Mouse (Mus musculus): ENCODE data around the gene Pla2g4e. TPM values are rescaled to one million over a fixed set of nuclear protein-coding genes. Genes with fewer than 3 reads are reported as not detected.

Gene Pla2g4e
- polyA plus RNA-seq, 1 experiment from 2014 or later = 4.8 TPM

DNA sequence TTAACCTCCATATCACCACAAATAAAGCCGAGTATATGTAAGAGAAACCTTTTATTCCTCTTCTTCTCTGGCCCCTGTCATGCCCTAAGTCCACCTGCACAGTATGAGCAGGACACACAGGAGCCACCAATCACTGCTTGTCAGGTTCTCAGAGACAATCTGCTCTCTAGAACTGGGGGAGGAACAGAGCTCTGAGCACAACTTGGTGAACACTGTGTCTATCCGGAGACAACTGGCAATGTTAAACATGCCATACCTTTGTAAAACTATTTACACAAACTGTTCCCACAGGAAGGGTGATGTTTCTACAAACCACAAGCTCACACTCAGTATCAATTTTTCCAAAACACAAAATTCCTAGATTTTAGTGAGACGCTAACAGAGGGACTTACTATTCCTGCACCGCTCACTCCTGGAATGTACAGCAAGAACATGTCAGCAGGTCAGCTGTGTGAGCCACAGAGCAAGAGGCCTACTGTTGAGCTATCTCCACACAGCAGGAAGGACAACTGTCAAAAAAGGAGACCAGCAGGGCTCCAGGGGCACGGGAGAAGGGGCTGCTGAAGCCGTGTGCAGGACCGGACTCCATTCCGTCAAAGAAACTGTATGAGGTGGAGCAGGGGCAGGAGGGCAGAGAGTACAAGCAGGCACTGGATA is 115.8 kb downstream of the Pla2g4e start:
- WGBS = 68% methylated on average over 8 of the region's 8 CpGs
- Histone ChIP-seq H3K9me3 (no peaks in the 10 kb centered on the region), H3K27me3 (no peaks in the 10 kb centered on the region), H3K4me2 (no peak overlapping the region), H3K9ac (no peak overlapping the region), H3K27ac (replicated peaks) (no peak overlapping the region; the same call in 1 of the 2 replicates), H3K4me3 (no peak overlapping the region), H3K36me3 (no peaks in the 10 kb centered on the region), H3K4me1 (replicated peaks) (no peaks in the 10 kb centered on the region)
- no peak for ATAC-seq (ENCODE audit: low FRiP score, low read depth)

DNA sequence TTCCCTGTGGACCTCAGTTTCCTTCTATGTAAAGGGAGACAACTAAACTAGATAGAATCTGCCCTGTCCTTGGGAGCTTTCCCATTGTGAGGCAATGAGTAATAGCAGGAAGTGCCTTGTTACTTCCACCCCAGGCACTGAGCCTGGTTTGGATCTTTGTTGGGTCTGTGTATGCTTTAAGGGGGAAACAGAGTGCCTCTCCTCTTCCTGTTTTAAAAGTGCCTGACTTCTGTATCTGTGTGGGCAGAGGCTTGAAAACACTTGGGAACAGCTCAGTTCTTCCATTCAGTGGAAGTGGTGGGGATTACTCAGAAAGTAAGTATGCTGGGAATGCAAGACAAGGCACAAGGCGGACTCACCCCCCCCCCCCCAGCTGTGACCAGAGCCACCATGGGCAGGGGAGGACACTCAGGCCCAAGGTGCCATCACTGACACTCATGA is 116.5 kb downstream of the Pla2g4e start:
- no peak overlapping the region for H3K9ac ChIP-seq
- H3K9me3 ChIP-seq = no peaks in the 10 kb centered on the region
- no peak overlapping the region for H3K4me2 ChIP-seq
- H3K4me3 ChIP-seq = no peak overlapping the region
- 62% methylated on average over 1 of the region's 1 CpGs for WGBS
- no peaks in the 10 kb centered on the region for H3K27me3 ChIP-seq
- ATAC-seq (ENCODE audit: low FRiP score, low read depth) = no peak
- H3K27ac ChIP-seq (replicated peaks) = no peak overlapping the region; the same call in 1 of the 2 replicates
- H3K36me3 ChIP-seq = no peaks in the 10 kb centered on the region
- no peaks in the 10 kb centered on the region for H3K4me1 ChIP-seq (replicated peaks)

DNA sequence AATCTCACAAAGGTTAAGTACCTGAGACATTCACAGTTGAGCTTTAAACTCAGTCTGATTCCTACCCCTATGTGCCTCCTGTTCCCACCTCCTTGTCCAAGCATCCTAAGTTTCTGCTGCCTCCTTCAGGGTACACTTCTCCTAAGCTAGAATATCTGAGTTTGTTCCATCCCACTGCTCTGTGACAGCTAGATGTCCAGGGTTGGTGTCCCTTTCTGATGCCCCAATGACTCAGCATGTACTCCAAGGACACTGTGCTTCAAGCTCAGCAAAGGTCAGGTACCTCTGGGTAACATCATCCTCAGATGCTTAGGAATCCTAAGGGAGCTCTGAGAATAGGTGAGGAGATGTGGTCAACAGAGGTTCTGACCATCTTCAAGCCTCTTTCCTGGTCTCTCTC is 117.1 kb downstream of the Pla2g4e start:
- Histone ChIP-seq H3K27ac (replicated peaks) (no peak overlapping the region; the same call in 1 of the 2 replicates), H3K9ac (no peak overlapping the region)
- no peak for ATAC-seq (ENCODE audit: low FRiP score, low read depth)

DNA sequence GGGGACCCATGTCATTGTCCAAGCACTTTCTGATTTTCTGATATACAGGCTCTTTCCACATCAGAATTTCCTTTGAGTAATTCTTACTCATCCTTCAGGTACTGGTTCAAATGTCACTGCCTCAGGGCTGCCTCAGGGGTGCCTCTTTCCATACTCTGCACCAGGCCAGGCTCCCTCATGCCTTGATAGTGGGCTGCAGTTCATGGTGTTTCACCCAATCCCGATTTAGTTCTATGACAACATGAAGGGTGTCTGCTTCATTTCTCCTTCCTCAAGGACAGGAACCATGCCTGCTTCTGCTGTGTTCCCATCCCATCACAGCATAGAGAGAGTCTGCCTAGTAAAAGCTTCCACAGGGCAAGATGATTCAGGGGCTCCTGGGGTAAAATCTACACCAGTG is 118.2 kb downstream of the Pla2g4e start:
- Histone ChIP-seq H3K4me1 (replicated peaks) (no peaks in the 10 kb centered on the region), H3K27ac (replicated peaks) (no peak overlapping the region), H3K36me3 (no peaks in the 10 kb centered on the region), H3K9ac (no peak overlapping the region), H3K4me3 (no peak overlapping the region), H3K27me3 (no peaks in the 10 kb centered on the region), H3K4me2 (no peak overlapping the region), H3K9me3 (no peaks in the 10 kb centered on the region)
- WGBS = 92% methylated on average over 1 of the region's 1 CpGs
- ATAC-seq (ENCODE audit: low FRiP score, low read depth) = no peak

More for the DNA sequence above, 117.1 kb downstream of the Pla2g4e start:
- no peak overlapping the region for H3K4me3 ChIP-seq
- no peaks in the 10 kb centered on the region for H3K27me3 ChIP-seq
- H3K9me3 ChIP-seq = no peaks in the 10 kb centered on the region
- H3K4me1 ChIP-seq (replicated peaks) = no peaks in the 10 kb centered on the region
- H3K4me2 ChIP-seq = no peak overlapping the region
- H3K36me3 ChIP-seq = no peaks in the 10 kb centered on the region

DNA sequence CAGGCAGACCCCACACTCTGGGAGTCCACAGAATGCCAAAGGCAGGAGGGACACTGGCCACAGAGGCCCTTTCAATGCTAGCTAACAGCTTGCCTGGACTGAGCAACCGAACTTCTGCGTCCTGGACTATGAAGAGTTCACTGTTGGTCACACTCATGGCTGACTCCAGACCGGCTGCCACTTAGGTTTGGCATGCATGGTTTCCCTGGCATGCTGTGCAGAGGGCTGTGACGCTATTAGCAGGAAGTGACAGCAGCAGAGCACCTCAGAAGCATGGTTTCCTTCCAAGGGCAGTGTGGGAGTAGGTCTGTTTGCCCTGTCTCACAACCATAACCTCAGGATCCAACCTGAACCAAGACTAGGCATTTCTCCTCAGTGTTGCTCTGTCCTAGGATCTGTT is 118.7 kb downstream of the Pla2g4e start:
- no peaks in the 10 kb centered on the region for H3K36me3 ChIP-seq
- no peaks in the 10 kb centered on the region for H3K27me3 ChIP-seq
- no peak for ATAC-seq (ENCODE audit: low FRiP score, low read depth)
- no peaks in the 10 kb centered on the region for H3K9me3 ChIP-seq
- no peak overlapping the region for H3K9ac ChIP-seq
- no peak overlapping the region for H3K27ac ChIP-seq (replicated peaks)
- H3K4me3 ChIP-seq = no peak overlapping the region
- WGBS = 90% methylated on average over 4 of the region's 4 CpGs
- no peaks in the 10 kb centered on the region for H3K4me1 ChIP-seq (replicated peaks)
- no peak overlapping the region for H3K4me2 ChIP-seq

DNA sequence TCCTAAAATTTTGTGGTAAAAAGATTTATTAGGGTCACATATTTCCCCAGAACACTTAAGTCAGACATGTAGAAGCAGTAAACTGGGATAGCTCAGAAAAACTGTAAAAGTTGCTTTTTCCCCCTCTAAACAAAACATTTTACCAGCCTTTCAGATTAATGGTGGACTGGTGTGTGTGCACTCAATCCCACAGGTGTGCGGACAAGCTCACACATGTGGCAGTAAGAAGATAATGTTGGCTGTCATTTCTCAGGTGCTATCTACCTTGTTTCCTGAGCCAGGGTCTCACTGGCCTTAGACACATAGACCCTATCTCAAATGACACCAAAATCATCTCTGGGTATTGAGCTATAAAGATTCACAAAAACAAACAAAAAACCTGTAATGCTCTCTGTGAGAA is 119.7 kb downstream of the Pla2g4e start:
- ATAC-seq (ENCODE audit: low FRiP score, low read depth) = no peak
- no peak overlapping the region for H3K9ac ChIP-seq
- no peak overlapping the region for H3K4me2 ChIP-seq

DNA sequence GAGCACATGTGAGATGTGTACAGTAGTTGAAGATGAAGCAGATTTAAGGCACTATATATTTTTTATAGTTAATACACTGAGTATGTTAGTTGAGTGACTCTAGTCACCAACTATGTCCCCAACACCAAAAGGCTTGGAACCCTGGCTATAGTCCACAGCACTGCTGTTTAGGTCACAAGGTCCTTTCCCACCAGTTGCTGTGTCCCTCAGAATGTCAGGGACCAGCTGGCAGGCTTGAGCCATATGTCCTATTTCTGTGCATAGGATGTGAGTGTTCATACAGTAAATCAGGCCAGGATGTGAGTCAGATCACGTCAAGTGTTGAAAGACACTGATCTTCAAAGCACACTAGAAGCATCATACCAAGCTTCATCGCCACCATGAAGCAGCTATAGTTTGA is 120.2 kb downstream of the Pla2g4e start:
- no peaks in the 10 kb centered on the region for H3K9me3 ChIP-seq
- H3K9ac ChIP-seq = no peak overlapping the region
- H3K36me3 ChIP-seq = no peaks in the 10 kb centered on the region
- 87% methylated on average over 2 of the region's 2 CpGs for WGBS
- no peaks in the 10 kb centered on the region for H3K27me3 ChIP-seq
- ATAC-seq (ENCODE audit: low FRiP score, low read depth) = no peak
- no peaks in the 10 kb centered on the region for H3K4me1 ChIP-seq (replicated peaks)
- H3K4me2 ChIP-seq = no peak overlapping the region
- H3K27ac ChIP-seq (replicated peaks) = no peak overlapping the region
- no peak overlapping the region for H3K4me3 ChIP-seq

More for the DNA sequence above, 119.7 kb downstream of the Pla2g4e start:
- Histone ChIP-seq H3K27ac (replicated peaks) (no peak overlapping the region), H3K36me3 (no peaks in the 10 kb centered on the region), H3K9me3 (no peaks in the 10 kb centered on the region), H3K4me1 (replicated peaks) (no peaks in the 10 kb centered on the region), H3K27me3 (no peaks in the 10 kb centered on the region), H3K4me3 (no peak overlapping the region)
- 97% methylated on average over 1 of the region's 1 CpGs for WGBS

DNA sequence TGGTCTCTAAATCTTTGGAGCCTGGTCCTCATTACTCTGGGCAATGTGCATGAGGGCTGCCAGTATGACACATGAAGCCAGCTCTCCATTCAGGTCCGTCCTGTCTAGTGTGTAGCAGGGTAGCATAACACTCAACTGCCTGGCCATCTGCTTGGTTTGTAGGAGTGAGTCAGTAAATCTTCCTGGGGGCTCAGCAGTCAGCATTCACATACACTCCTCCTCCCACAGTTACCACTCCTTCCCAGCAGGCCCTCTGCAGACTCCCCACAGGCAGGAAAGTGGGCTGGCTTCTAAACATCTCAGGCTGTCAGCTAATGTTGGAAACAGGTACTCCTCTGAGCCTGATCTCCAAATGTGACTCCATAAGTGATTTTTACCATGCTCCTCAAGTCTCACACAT is 121.0 kb downstream of the Pla2g4e start:
- Histone ChIP-seq H3K27me3 (no peaks in the 10 kb centered on the region), H3K4me1 (replicated peaks) (no peaks in the 10 kb centered on the region), H3K27ac (replicated peaks) (no peak overlapping the region), H3K36me3 (no peaks in the 10 kb centered on the region), H3K9me3 (no peaks in the 10 kb centered on the region), H3K9ac (no peak overlapping the region), H3K4me3 (no peak overlapping the region), H3K4me2 (no peak overlapping the region)
- no peak for ATAC-seq (ENCODE audit: low FRiP score, low read depth)
- whole genome bisulfite sequencing = 72% methylated on average over 1 of the region's 1 CpGs

DNA sequence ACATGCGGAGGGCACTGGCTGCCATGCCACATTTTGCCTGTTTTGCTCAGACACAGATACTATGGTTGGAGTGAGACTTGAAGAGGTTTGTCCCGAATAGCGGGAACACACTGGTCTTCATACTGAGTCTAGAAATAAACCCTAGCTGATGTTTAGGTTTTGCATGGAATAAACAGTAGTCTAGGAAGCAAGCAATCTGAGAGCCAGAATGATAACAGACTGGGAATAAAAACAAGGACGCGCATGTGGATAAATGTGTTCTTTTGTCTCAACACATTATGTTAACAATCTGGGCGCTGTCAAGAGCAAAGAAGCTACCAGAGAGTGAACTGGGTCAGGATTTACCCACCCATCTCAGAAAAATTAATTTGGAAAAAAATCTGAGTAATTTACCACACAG is 122.2 kb downstream of the Pla2g4e start:
- no peak for ATAC-seq (ENCODE audit: low FRiP score, low read depth)
- Histone ChIP-seq H3K4me1 (replicated peaks) (no peaks in the 10 kb centered on the region), H3K27me3 (no peaks in the 10 kb centered on the region), H3K9ac (no peak overlapping the region), H3K4me2 (no peak overlapping the region), H3K36me3 (no peaks in the 10 kb centered on the region), H3K27ac (replicated peaks) (no peak overlapping the region), H3K9me3 (no peaks in the 10 kb centered on the region), H3K4me3 (no peak overlapping the region)
- 93% methylated on average over 6 of the region's 6 CpGs for WGBS

DNA sequence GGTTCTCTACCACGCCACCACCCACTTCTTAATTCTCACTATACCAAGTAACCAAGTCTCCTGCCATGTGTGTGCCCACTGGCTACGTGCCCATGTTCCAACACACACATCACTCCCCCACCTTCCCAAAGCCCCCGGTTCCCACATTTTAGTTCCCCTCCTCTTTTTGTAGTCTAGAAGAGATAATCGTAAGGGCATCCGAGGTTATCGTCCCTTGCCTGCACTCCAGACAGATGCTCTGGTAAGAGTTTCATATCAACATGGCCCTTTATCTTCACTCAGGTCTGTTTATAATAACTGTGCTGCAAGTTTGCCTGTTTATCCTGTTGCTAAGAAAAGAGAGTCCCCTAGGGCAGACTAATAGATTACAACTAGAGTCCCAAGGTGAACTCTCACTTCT is 127.8 kb downstream of the Pla2g4e start:
- Histone ChIP-seq H3K4me3 (no peak overlapping the region), H3K27me3 (no peaks in the 10 kb centered on the region), H3K4me1 (replicated peaks) (no peaks in the 10 kb centered on the region), H3K27ac (replicated peaks) (no peak overlapping the region), H3K36me3 (no peaks in the 10 kb centered on the region), H3K4me2 (no peak overlapping the region), H3K9me3 (no peaks in the 10 kb centered on the region), H3K9ac (no peak overlapping the region)
- 94% methylated on average over 6 of the region's 6 CpGs for WGBS
- ATAC-seq (ENCODE audit: low FRiP score, low read depth) = no peak

Other genes starting within 250 kb of the Pla2g4e start
- 18.2 and 19.5 TPM in 2 replicates for gene Jmjd7, start 217.9 kb downstream of the Pla2g4e start, polyA plus RNA-seq (2015; fragmentation: Nextera tagmentation; extraction: Ambion mirVana)
- gene Gm28042, start 217.8 kb downstream of the Pla2g4e start, polyA plus RNA-seq (2015; fragmentation: Nextera tagmentation; extraction: Ambion mirVana) = 4.8 and 6.1 TPM in 2 replicates
- gene Pla2g4b, start 211.9 kb downstream of the Pla2g4e start, polyA plus RNA-seq (2015; fragmentation: Nextera tagmentation; extraction: Ambion mirVana) = 3.3 and 3.6 TPM in 2 replicates
- gene Ehd4, start 90.7 kb downstream of the Pla2g4e start, polyA plus RNA-seq (2015; fragmentation: Nextera tagmentation; extraction: Ambion mirVana) = 18.9 and 19.8 TPM in 2 replicates
- gene Pla2g4d, start 43.9 kb upstream of the Pla2g4e start, polyA plus RNA-seq (2015; fragmentation: Nextera tagmentation; extraction: Ambion mirVana) = not detected in 2 replicates
- 0.06 TPM in 1 of 2 replicates, not detected in the other for gene Pla2g4f, start 68.8 kb upstream of the Pla2g4e start, polyA plus RNA-seq (2015; fragmentation: Nextera tagmentation; extraction: Ambion mirVana)
- gene Vps39, start 107.8 kb upstream of the Pla2g4e start, polyA plus RNA-seq (2015; fragmentation: Nextera tagmentation; extraction: Ambion mirVana) = 42.7 and 43.1 TPM in 2 replicates
- 8.3 and 11.1 TPM in 2 replicates for gene Ganc, start 158.6 kb upstream of the Pla2g4e start, polyA plus RNA-seq (2015; fragmentation: Nextera tagmentation; extraction: Ambion mirVana)
- gene Tmem87a, start 158.8 kb upstream of the Pla2g4e start, polyA plus RNA-seq (2015; fragmentation: Nextera tagmentation; extraction: Ambion mirVana) = 5.1 and 6.7 TPM in 2 replicates
- gene Capn3, start 210.7 kb upstream of the Pla2g4e start, polyA plus RNA-seq (2015; fragmentation: Nextera tagmentation; extraction: Ambion mirVana) = 0.80 and 1.1 TPM in 2 replicates

Measured in hindbrain, embryonic 15.5 days (tissue).